Mouse (Mus musculus) G1E (cell line): ENCODE measurements around the gene Proca1.

ENCODE experiments used
- CTCF ChIP-seq: IDR thresholded peaks from 2 replicates; pipeline ENCODE4 v1.5.1; 2012; ENCODE audit warnings: low read depth, low read length, inconsistent platforms, mixed read lengths
- TAL1 ChIP-seq: conservative IDR thresholded peaks from 2 replicates; pipeline ENCODE4 v1.6.1; 2012; ENCODE audit warnings: low read depth, low read length, inconsistent platforms, mixed read lengths

DNA sequence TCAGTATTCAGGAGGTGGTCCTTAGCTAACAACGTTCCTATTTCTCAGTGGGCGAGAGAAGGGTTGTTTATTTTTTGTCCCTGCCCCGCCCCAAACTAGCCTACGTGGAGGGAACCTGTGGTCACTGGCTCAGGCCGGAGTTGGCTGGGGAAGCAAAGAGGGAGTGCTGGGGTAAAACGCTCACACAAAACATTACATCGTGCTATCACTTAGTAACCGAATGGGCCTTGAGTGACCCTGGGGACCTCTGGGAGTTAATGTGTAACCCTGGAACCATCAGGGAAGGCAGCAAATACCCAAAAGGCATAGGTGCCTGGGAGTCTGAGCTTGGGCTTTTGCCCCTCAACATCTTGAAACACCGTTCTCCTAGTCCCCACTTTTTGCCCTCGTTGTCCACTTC, 15.8 kb upstream of the Proca1 start:
- TF ChIP-seq CTCF (no peak), TAL1 (no peak)
